Mouse (Mus musculus): ENCODE measurements at regions not wholly inside any gene's neighbourhood (a gene's known extent, or its start where the extent isn't known, plus 50 kb on each side); places are given as distances from the start of the nearest gene placed in this dataset.

- WGBS: 85% methylated on average over 5 of the region's 5 CpGs
- no peak overlapping the region for H3K4me2 ChIP-seq
- H3K4me1 ChIP-seq: no peaks in the 10 kb centered on the region
- ATAC-seq (replicated peaks; ENCODE audit: low FRiP score): no peak
- H3K27ac ChIP-seq: no peak overlapping the region
- H3K9ac ChIP-seq: no peak overlapping the region
- no peaks in the 10 kb centered on the region for H3K36me3 ChIP-seq
- H3K27me3 ChIP-seq: no peaks in the 10 kb centered on the region
- no peak overlapping the region for H3K4me3 ChIP-seq (replicated peaks)
- no peaks in the 10 kb centered on the region for H3K9me3 ChIP-seq (replicated peaks)
Observed at GRCm38 (mm10) chr6:98394589-98394988, 52.0 kb upstream of the Gm765 start.

All from kidney, embryonic 15.5 days (tissue).